Mouse (Mus musculus) hindbrain, embryonic 14.5 days (tissue): ENCODE data around the gene Alkbh4. TPM values are rescaled to one million over a fixed set of nuclear protein-coding genes. Genes with fewer than 3 reads are reported as not detected.
A peak's percentile ranks its signal among the peaks of the same experiment; 100 is the strongest.

Experiments used
- ATAC-seq: fragments of 200-750 bp; cut with Nextera tagmentation; 2 replicates; pipeline ENCODE4 v1.8.0; 2017; ENCODE audit warnings: moderate number of reproducible peaks, mild to moderate bottlenecking, moderate TSS enrichment, moderate library complexity; ENCODE audit not compliant: low FRiP score
- DNase-seq: peaks from one replicate; pipeline ENCODE4 v3.0.0-alpha.2; 2015; ENCODE audit warnings: low spot score
- H3K27ac ChIP-seq: fragments of 300-500 bp; sonication (generic); 2 replicates; pipeline ENCODE4 v1.5.1; 2014; ENCODE audit warnings: mild to moderate bottlenecking, moderate library complexity
- H3K27me3 ChIP-seq: fragments of 300-500 bp; sonication (generic); 2 replicates; pipeline ENCODE4 v1.6.1; 2014; ENCODE audit warnings: mild to moderate bottlenecking, low read length, mixed read lengths; ENCODE audit not compliant: control insufficient read depth, insufficient read depth
- H3K36me3 ChIP-seq: fragments of 300-500 bp; sonication (generic); replicated peaks from 2 replicates; pipeline ENCODE4 v1.6.1; 2014; ENCODE audit not compliant: control insufficient read depth, insufficient read depth
- H3K4me1 ChIP-seq: fragments of 300-500 bp; sonication (generic); replicated peaks from 2 replicates; pipeline ENCODE4 v1.6.1; 2014; ENCODE audit warnings: antibody characterized with exemption, low read length, mixed read lengths; ENCODE audit not compliant: control insufficient read depth, insufficient read depth
- H3K4me2 ChIP-seq: fragments of 300-500 bp; sonication (generic); replicated peaks from 2 replicates; pipeline ENCODE4 v1.6.1; 2014; ENCODE audit warnings: mild to moderate bottlenecking, moderate library complexity
- H3K4me3 ChIP-seq: fragments of 300-500 bp; sonication (generic); replicated peaks from 2 replicates; pipeline ENCODE4 v1.5.1; 2014; ENCODE audit warnings: mild to moderate bottlenecking, low read length
- H3K9ac ChIP-seq: fragments of 300-500 bp; sonication (generic); 2 replicates; pipeline ENCODE4 v1.6.1; 2014
- H3K9me3 ChIP-seq: fragments of 300-500 bp; sonication (generic); 2 replicates; pipeline ENCODE4 v1.6.1; 2016; ENCODE audit warnings: low read length; ENCODE audit not compliant: control insufficient read depth
- WGBS: fragments of 180-500 bp; shearing (Covaris S2); extraction: QIAGEN DNeasy Blood & Tissue Kit; methylation state at CpG from one replicate; pipeline ENCODE4 v1.1.7; 2014; 5-methylcytosine and 5-hydroxymethylcytosine counted together
- polyA plus RNA-seq: library from polyadenylated mRNA; unstranded; fragments of >200 nt; fragmentation: Nextera tagmentation; extraction: Ambion mirVana; gene quantifications from 2 replicates; pipeline ENCODE4 v1.2.1, GENCODE M21; 2014

The Alkbh4 gene
- 16.7 and 17.1 TPM in 2 replicates for polyA plus RNA-seq

- DNase-seq: peak; percentile 95
- WGBS: under 1% methylated on average over 60 of the region's 60 CpGs
- H3K27me3 ChIP-seq: no peaks in the 10 kb centered on the region
- peak; percentile 93 for ATAC-seq
- no peaks in the 10 kb centered on the region for H3K9me3 ChIP-seq
- H3K9ac ChIP-seq: peak within 1 kb of the TSS; percentile 64
- no peak within 1 kb of the TSS for H3K27ac ChIP-seq
- H3K4me1 ChIP-seq: peaks cover 16% of the 10 kb centered on the region
- peak within 1 kb of the TSS; percentile 80 for H3K4me2 ChIP-seq
- peak within 1 kb of the TSS; percentile 78 for H3K4me3 ChIP-seq
- peaks cover 47% of the 10 kb centered on the region for H3K36me3 ChIP-seq
Measured at GRCm38 (mm10) chr5:136135571-136136291, at the start of gene Alkbh4, which contains the start of gene Lrwd1. TSS of gene Alkbh4 (plus strand) at chr5:136136146. TSS of gene Lrwd1 (minus strand) at chr5:136136074.

- Histone ChIP-seq H3K4me1 (peaks cover 18% of the 10 kb centered on the region), H3K4me2 (peak overlapping the region; percentile 82; the same call in 1 of the 2 replicates), H3K4me3 (no peak overlapping the region), H3K36me3 (no peaks in the 10 kb centered on the region), H3K27me3 (no peaks in the 10 kb centered on the region), H3K9ac (no peak overlapping the region), H3K27ac (no peak overlapping the region), H3K9me3 (no peaks in the 10 kb centered on the region)
- ATAC-seq (no peak), DNase-seq (no peak)
- WGBS: 92% methylated on average over 8 of the region's 8 CpGs
Measured at GRCm38 (mm10) chr5:136086290-136086689, 49.7 kb upstream of the Alkbh4 start.

DNA sequence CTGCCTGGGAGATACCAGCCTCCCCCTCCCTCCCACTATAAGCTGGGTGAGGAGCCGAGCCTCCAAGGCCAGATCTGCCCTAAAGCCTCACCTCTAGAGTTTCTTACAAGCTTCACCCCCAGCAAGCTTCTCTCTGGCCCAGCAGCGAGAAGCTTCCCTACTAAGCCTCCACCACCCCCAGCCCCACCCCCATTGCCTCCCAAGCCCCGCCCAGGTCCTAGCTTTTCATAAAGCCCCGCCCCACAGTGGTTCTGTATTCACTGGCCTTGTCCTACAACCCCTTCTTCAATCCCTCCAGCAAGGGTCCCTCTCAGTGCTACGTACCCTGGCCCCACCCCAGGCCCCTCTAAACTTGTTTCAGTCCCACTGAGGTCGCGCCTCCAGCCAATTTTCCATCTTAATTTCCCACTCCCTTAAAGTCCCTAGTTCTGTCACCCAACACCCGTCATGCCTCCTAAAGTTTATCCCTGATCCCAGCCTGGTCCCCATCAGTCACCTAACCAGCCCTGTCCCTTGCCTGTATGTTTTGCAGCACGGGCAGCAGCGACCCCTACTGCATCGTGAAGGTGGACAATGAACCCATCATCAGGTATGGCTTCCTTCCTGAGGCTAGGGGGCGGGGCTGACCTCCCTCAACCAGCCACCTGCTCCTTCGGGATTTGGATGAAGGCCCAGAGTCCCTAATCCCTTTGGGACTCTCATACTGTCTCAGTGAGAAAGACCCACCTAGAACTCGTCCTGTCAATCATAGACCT is 46.9 kb upstream of the Alkbh4 start:
- H3K27ac ChIP-seq: no peak overlapping the region
- H3K9ac ChIP-seq: no peak overlapping the region
- 19% methylated on average over 14 of the region's 14 CpGs for WGBS
- ATAC-seq: no peak
- H3K36me3 ChIP-seq: no peaks in the 10 kb centered on the region
- no peak overlapping the region for H3K4me3 ChIP-seq
- H3K4me1 ChIP-seq: peaks cover 18% of the 10 kb centered on the region
- H3K27me3 ChIP-seq: no peaks in the 10 kb centered on the region
- H3K4me2 ChIP-seq: no peak overlapping the region
- no peaks in the 10 kb centered on the region for H3K9me3 ChIP-seq
- DNase-seq: no peak

- Histone ChIP-seq H3K36me3 (no peaks in the 10 kb centered on the region), H3K4me1 (no peaks in the 10 kb centered on the region), H3K4me3 (no peak overlapping the region), H3K9me3 (no peaks in the 10 kb centered on the region), H3K27ac (no peak overlapping the region), H3K9ac (no peak overlapping the region), H3K4me2 (no peak overlapping the region), H3K27me3 (no peaks in the 10 kb centered on the region)
- WGBS: 68% methylated on average over 5 of the region's 5 CpGs
- no peak for DNase-seq
- no peak for ATAC-seq
Measured at GRCm38 (mm10) chr5:136091927-136092326, 44.0 kb upstream of the Alkbh4 start.

GRCm38 (mm10) chr5:136094249-136095010 is 41.5 kb upstream of the Alkbh4 start:
- H3K27me3 ChIP-seq: no peaks in the 10 kb centered on the region
- H3K36me3 ChIP-seq: no peaks in the 10 kb centered on the region
- H3K9ac ChIP-seq: no peak overlapping the region
- no peak overlapping the region for H3K4me3 ChIP-seq
- no peak overlapping the region for H3K4me2 ChIP-seq
- H3K27ac ChIP-seq: no peak overlapping the region
- no peaks in the 10 kb centered on the region for H3K9me3 ChIP-seq
- DNase-seq (no peak), ATAC-seq (no peak)
- H3K4me1 ChIP-seq: no peaks in the 10 kb centered on the region
- 48% methylated on average over 8 of the region's 8 CpGs for WGBS

GRCm38 (mm10) chr5:136095089-136095488 is 40.9 kb upstream of the Alkbh4 start:
- 75% methylated on average over 7 of the region's 7 CpGs for WGBS
- no peaks in the 10 kb centered on the region for H3K36me3 ChIP-seq
- H3K4me2 ChIP-seq: no peak overlapping the region
- no peaks in the 10 kb centered on the region for H3K9me3 ChIP-seq
- no peaks in the 10 kb centered on the region for H3K27me3 ChIP-seq
- H3K4me3 ChIP-seq: no peak overlapping the region
- H3K9ac ChIP-seq: no peak overlapping the region
- ATAC-seq: no peak
- no peak for DNase-seq
- H3K4me1 ChIP-seq: no peaks in the 10 kb centered on the region
- no peak overlapping the region for H3K27ac ChIP-seq

GRCm38 (mm10) chr5:136098536-136098935 is 37.4 kb upstream of the Alkbh4 start:
- DNase-seq (no peak), ATAC-seq (no peak)
- Histone ChIP-seq H3K27me3 (no peaks in the 10 kb centered on the region), H3K4me2 (no peak overlapping the region), H3K4me3 (no peak overlapping the region), H3K9ac (no peak overlapping the region), H3K36me3 (no peaks in the 10 kb centered on the region), H3K4me1 (no peaks in the 10 kb centered on the region; the same call in 1 of the 2 replicates), H3K9me3 (no peaks in the 10 kb centered on the region), H3K27ac (no peak overlapping the region)
- WGBS: 86% methylated on average over 10 of the region's 10 CpGs

- no peak overlapping the region for H3K27ac ChIP-seq
- 9% methylated on average over 41 of the region's 41 CpGs for WGBS
- H3K4me2 ChIP-seq: peak overlapping the region; percentile 58
- no peaks in the 10 kb centered on the region for H3K27me3 ChIP-seq
- no peaks in the 10 kb centered on the region for H3K36me3 ChIP-seq
- H3K4me3 ChIP-seq: peak overlapping the region; percentile 30
- H3K9me3 ChIP-seq: no peaks in the 10 kb centered on the region
- no peaks in the 10 kb centered on the region; the same call in 1 of the 2 replicates for H3K4me1 ChIP-seq
- ATAC-seq (peak; percentile 84), DNase-seq (peak; percentile 90)
- peak overlapping the region; percentile 53 for H3K9ac ChIP-seq
Measured at GRCm38 (mm10) chr5:136102099-136102820, 33.7 kb upstream of the Alkbh4 start.
